Mouse (Mus musculus): ENCODE results near the gene Mthfd1l. TPM values are rescaled to one million over a fixed set of nuclear protein-coding genes. Genes with fewer than 3 reads are reported as not detected.
A peak's percentile ranks its signal among the peaks of the same experiment; 100 is the strongest.
"Not testable (repeated sequence)": the region's sequence is repeated elsewhere in the genome, so short reads cannot be mapped to it uniquely, and the experiment has no call there.

Gene Mthfd1l
- total RNA-seq, 2 experiments from 2014 or later: 16.1 to 16.9 TPM

DNA sequence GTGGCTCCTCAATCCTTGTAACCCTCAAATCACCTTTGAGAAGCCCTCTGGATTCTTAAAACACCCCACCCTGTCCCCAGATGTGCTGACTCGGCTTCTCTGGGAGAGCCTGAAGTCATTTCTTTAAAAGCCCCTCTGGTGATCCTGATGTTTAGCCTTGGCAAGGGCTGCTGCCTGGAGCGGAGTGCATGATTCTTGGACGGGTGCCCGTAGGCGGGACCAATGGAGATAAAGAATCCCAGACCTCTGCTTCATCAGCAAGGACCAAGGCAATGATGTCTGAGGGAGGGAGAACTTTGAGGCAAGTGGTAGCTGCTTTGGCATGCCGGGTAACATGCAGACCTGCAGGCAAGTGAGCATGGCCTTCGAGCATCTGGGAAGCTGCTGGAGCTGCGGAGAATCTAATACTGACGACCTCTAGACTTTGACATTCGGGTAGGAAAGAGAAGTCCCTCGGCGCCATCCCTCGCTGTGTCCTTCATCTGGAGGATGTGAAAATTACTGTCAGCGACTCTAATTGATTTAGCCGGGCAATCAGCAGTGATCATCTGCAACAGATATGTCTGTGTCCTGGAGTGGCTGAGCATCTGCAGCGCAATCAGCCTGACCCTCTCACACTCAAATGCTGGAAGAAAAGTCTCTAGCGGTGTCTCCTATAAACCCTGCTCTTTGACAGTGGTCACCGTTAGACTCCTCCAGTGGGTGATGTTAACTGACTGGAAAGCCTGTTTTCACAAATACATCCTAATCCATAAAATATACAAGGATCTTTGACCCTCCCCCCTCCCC is 215.9 kb downstream of the Mthfd1l start:
- DNase-seq (ENCODE audit: low spot score in 2 of 2): peak; percentile 43 to 76

DNA sequence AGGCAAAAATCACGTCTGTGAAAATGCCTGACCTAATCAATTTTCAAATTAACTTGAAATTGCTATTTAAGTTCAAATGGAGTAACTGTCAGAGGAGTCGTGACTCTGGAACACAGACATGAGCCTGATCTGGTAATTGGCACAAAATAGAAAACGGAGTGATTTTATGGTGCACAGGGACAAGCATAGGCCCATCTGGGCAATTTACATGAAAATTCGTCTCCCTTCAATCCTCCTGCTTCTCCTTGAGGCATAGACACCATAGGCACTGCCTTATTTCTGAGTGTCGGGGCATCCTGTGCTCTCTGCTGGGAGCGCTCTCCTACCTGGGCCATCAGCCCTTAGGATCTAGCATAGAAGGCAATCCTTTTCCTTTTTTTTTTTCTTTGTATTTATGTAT is 216.5 kb downstream of the Mthfd1l start:
- DNase-seq (ENCODE audit: low spot score in 2 of 2): no peak

DNA sequence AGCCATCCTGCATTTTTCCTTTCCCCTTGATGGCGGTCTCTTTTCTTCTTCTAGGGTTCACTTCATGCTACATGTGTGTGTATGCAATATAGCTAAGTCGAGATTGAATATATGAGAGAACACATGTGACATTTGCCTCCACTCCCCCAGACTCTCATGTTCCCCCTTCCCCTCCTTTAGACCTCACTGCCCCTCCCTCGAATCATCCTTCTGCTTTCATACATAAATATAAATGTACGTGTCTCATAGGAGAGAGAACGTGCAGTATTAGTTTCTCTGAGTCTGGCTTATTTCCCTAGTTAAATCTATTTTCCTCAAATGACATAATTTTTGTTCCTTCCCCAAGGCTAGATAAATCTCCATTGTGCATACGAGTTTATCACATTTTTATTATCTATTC is 226.1 kb downstream of the Mthfd1l start:
- DNase-seq (ENCODE audit: low spot score in 2 of 2): no peak

DNA sequence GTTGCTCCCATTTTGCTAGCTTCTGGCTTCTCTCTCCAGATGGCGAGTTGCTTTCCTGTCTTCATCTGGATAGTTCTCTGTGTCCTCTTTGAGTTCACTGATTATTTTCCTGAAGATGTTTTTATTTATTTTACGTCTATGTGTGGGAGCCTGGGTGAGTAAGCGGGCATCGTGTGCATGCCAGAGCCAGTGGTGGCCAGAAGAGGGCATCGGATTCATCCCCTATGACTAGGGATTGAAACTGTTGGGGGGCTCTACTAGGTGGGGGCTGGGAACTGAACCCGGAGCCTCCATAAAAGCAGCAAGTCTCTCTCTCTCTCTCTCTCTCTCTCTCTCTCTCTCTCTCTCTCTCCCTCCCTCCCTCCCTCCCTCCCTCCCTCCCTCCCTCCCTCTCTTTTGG is 227.0 kb downstream of the Mthfd1l start:
- no peak for DNase-seq (ENCODE audit: low spot score in 2 of 2)

DNA sequence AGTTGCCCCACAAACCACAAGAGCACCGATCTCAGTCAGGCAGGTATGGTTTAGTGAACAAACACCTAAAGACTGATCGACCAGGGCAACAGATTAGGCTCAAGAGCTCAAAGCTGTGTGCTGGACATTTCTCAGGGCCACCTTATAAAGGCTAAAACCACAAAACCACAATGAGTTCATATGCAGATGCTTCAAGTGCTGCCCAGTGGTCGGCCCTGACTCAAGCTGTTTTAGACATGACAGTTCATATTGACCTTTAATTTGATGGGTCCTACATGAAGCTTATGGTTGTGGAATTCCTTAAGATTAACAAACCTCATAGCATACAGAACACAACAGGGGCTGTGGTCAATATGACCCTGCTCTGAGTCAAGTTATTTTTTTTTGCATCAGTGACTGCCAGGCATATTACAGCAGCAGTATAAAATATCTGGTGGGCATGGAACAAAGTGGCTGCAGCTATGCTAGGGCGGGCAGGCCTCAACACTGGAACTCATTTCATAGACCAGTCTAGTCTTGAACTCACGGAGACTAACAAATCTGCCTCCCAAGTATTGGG is 227.7 kb downstream of the Mthfd1l start:
- DNase-seq (ENCODE audit: low spot score in 2 of 2): no peak

DNA sequence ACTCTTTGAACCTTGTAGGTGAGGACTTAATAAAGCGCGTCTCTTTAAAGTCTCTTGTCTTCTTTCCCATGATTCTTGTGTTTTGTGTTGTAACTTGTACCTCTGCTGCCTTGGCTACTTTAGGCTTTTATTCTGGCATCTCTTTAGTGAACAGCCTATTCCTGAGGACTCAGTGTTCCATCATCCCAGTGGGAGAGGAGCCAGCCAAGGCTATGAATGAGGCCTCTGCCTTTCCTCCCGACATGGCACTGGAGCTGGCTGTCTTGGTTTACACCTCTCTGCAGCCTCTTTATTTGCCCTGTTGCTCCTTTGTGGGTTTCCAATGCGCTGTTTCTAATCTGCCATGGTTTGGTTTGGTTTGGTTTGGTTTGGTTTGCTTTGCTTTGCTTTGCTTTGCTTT is 228.2 kb downstream of the Mthfd1l start:
- DNase-seq (ENCODE audit: low spot score in 2 of 2): no peak

DNA sequence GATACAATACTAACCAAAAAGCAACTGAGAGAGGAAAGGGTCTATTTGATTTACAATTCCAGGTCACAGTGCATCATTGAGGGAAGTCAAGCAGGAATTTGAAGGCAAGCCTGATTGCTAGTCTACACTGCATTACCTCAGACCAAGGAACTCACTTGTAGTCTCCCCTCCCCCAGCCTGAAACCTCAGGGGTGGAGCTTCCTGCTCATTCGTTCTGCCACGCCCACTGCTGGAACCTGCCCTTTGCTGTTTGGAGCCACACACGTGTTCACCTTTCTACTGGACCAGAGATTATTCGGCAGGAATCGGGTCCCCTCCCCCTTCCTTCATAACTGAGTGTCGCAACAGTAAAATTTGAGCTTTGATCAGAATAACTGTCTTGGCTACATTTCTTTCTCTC is 230.7 kb downstream of the Mthfd1l start:
- DNase-seq (ENCODE audit: low spot score in 2 of 2): not testable (repeated sequence)

DNA sequence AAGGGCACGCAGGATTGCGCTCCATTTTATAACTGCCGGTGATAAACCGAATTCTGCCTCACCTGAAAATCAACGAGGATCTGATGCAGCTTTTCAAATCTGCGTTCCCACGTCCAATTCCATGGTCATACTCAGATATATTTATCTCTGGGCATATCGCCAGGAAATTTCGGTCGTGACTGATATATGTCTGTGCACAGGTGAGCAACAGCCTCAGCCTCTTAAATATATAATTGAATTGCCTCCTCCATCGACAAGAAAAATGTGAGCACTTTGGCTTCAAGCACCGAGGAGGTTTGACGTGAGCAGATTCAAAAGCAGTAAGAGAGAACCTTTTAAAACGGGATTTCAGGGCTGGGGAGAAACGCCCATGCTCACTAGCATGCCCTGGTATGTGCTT is 236.1 kb downstream of the Mthfd1l start:
- no peak for DNase-seq (ENCODE audit: low spot score in 2 of 2)

DNA sequence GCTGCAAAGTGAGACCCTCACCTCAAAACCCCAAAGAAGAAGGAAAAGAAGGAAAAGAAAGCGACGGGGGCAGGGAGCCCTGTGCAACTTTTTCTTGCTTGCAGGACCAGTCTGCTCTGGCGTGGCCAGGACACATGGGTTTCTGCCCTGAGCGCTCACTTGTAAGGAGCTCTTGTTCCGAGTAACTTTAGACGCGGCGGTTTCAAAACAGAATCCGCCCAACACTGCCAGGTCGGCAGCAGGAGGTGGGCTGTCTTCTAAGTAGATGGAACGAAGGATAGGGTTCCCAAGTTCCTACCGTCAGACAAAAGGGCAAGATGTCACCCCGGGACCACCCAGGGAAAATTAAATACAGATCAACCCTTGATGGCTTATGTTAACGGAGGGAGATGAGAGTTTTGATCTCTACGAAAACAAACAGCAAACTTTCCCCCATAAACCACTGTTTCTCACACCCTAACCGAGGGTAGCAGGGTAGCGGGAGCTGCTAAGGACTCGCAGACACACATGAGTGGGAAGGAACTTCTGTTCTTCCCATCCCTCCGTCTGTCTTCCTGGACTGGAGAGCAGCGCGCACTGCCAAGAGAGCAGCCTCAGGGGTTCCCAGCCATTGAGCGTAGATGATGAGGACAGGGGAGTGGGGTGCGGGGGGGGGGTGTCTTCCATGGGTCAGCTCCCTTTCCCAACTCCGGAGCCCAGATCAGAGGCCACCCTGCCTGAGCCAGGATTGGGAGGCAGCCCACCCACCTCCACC is 237.6 kb downstream of the Mthfd1l start:
- DNase-seq (ENCODE audit: low spot score in 2 of 2): no peak

DNA sequence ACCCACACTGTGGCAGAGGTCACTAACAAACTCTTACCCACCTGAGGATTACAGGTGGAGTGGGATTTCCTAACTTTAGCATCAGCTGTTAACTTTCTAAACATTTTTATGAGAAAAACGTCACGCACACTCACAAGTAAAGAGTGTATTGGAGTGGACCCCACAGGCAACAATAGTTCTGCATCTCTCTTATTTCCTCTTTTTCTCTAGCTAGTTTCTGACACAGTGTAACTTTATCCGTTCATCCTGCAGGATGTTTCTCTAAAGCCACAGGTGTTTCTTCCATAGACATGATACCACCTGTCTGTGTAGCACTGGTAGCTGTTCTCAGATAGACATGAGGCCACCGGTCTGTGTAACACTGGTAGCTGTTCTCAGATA is 238.1 kb downstream of the Mthfd1l start:
- DNase-seq (ENCODE audit: low spot score in 2 of 2): no peak

Other genes starting within 250 kb of the Mthfd1l start
- 10 to 100 TPM; 12.0 to 15.4 TPM for gene Plekhg1, start 232.8 kb upstream of the Mthfd1l start, total RNA-seq (2021)

All from adrenal gland, postnatal 4 days (tissue).